Mouse (Mus musculus) T-helper 2 cell (primary cell): Measurements from ENCODE around the gene Aifm3.

Experiments
- in situ Hi-C: fragments of 300-600 bp; cut with MboI, MseI; formaldehyde crosslinking; loops from one replicate; pipeline ENCODE4 v1.15.1; 2025; ENCODE audit warnings: high pct_unique_total_duplicates

Aifm3 gene

GRCm38 (mm10) chr16:17552837-17553236 lies 63.4 kb downstream of the Aifm3 start:
- in situ Hi-C loops, result no loop called here

- in situ Hi-C loops, result no loop called here
These were observed 64.7 kb downstream of the Aifm3 start for GRCm38 (mm10) chr16:17553910-17554685.

GRCm38 (mm10) chr16:17554702-17555101 lies 65.3 kb downstream of the Aifm3 start:
- in situ Hi-C loops, result loop anchor here (5.0 kb wide), 1 partner anchor 63 kb away; the partner anchor contains the start of gene Smpd4

- in situ Hi-C loops, result loop anchor here (5.0 kb wide), 1 partner anchor 61 kb away; the partner anchor contains the start of gene Smpd4
These were observed 66.8 kb downstream of the Aifm3 start for GRCm38 (mm10) chr16:17556180-17556579.

- in situ Hi-C loops, result loop anchor here (5.0 kb wide), 1 partner anchor 60 kb away; the partner anchor contains the start of gene Smpd4
These were observed 67.5 kb downstream of the Aifm3 start for GRCm38 (mm10) chr16:17556907-17557306.
